Mouse (Mus musculus) liver, adult 2 months (tissue): Measurements from ENCODE around the gene Usp7.

Source experiments
- CTCF ChIP-seq: fragments of 200-500 bp; IDR thresholded peaks from 2 replicates; pipeline ENCODE4 v1.5.1; 2011; ENCODE audit warnings: low read depth, low read length, control low read depth
- POLR2A ChIP-seq: fragments of 200-500 bp; IDR thresholded peaks from 2 replicates; pipeline ENCODE4 v1.6.1; 2011; ENCODE audit warnings: low read length, control low read depth; ENCODE audit not compliant: insufficient read depth; ENCODE audit errors: extremely low read depth

DNA sequence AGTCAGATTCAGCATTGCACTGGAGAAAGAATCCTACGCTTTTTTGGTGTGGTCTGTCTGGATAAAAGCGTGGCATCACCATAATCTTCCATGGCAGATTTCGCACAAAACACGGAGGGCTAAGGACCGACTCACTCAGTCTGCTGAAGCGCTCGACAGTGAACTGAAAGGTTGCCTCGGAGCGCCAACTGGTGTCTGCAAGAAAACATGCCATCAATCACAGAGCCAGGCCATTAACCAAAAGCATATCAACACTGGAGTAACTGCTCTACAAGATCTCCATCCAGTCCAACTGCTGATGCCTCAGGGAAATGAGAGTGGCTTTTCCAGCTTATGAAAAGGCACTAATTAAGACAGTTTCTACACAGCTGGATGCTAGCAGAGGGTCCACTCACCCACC is 80.1 kb downstream of the Usp7 start:
- TF ChIP-seq CTCF (no peak), POLR2A (no peak)
